Mouse (Mus musculus): ENCODE results near the gene Hp. TPM values are rescaled to one million over a fixed set of nuclear protein-coding genes. Genes with fewer than 3 reads are reported as not detected.

The Hp gene
- polyA plus RNA-seq, 1 experiment from 2014 or later: 8.2 TPM

Other genes with a start within 250 kb of the Hp start
- gene Pmfbp1, start 85.1 kb downstream of the Hp start, polyA plus RNA-seq (2015; fragmentation: Nextera tagmentation; extraction: Ambion mirVana): 0.11 and 0.13 TPM in 2 replicates
- 27.4 and 31.3 TPM in 2 replicates for gene Dhx38, start 13.3 kb downstream of the Hp start, polyA plus RNA-seq (2015; fragmentation: Nextera tagmentation; extraction: Ambion mirVana)
- gene Txnl4b, start 13.3 kb downstream of the Hp start, polyA plus RNA-seq (2015; fragmentation: Nextera tagmentation; extraction: Ambion mirVana): 28.9 and 29.4 TPM in 2 replicates
- gene Dhodh, start 29.5 kb upstream of the Hp start, polyA plus RNA-seq (2015; fragmentation: Nextera tagmentation; extraction: Ambion mirVana): 52.8 and 54.6 TPM in 2 replicates
- 0.05 and 0.10 TPM in 2 replicates for gene Pkd1l3, start 35.3 kb upstream of the Hp start, polyA plus RNA-seq (2015; fragmentation: Nextera tagmentation; extraction: Ambion mirVana)
- 160 TPM in 2 replicates for gene Ist1, start 114.1 kb upstream of the Hp start, polyA plus RNA-seq (2015; fragmentation: Nextera tagmentation; extraction: Ambion mirVana)
- 25.1 and 28.5 TPM in 2 replicates for gene Zfp821, start 126.4 kb upstream of the Hp start, polyA plus RNA-seq (2015; fragmentation: Nextera tagmentation; extraction: Ambion mirVana)
- 7.5 and 9.3 TPM in 2 replicates for gene Atxn1l, start 158.6 kb upstream of the Hp start, polyA plus RNA-seq (2015; fragmentation: Nextera tagmentation; extraction: Ambion mirVana)
- 46.6 and 53.6 TPM in 2 replicates for gene Ap1g1, start 199.4 kb upstream of the Hp start, polyA plus RNA-seq (2015; fragmentation: Nextera tagmentation; extraction: Ambion mirVana)

Data from kidney, embryonic 16.5 days (tissue).